32 mouse cellular contexts compared by ENCODE assay signal in the genomic region with DNA sequence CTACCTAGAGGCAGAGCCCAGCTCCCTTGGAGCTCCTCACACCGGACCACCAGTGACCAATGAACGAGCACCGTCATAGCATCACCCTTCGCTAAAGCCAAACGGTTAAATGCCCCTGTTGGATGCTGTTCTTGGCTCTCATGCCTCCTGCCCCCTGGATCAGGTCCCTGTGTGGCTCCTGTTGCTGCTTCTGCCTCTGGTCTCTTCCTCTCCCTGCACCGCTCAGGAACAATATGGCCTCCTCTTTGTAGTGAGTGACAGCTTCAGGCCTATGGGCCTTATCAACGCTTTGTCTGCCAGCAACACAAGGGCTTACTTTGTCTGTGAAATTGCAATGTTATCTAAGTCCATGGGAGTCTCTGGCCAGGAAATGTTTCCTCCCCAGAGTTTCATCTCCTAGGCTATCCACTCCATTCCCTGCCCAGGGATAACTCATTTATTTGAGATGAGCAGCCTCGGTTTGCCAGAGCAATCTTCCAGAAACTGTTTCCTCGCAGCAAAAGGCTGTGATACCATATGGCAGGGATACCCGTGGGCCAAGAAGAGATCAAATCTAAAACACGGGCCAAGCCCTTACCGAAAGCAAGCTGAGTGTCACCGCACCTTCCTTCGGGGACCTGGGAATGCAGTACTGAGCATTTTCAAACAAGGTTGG. TPM values are rescaled to one million over a fixed set of nuclear protein-coding genes. Genes with fewer than 3 reads are reported as not detected.
DNase-seq lines count a peak whose midpoint lies in the region; ATAC-seq lines count a peak whose summit lies in the region.
"Had no signal": no experiment of that assay in that cellular context is flagged by ENCODE, and none has a peak within 500 bp of the region (broad histone marks: within the 10 kb centered on the region; RNA-seq: fewer than 3 reads in every experiment).

No protein-coding gene starts in this region.

- H3K9me3 ChIP-seq in forebrain, embryonic 14.5 days (replicated peaks; ENCODE audit: control insufficient read depth, low read length): no peaks in the 10 kb centered on the region
- no peaks in the 10 kb centered on the region for H3K9me3 ChIP-seq in forebrain, embryonic 13.5 days (replicated peaks)
- H3K9me3 ChIP-seq: embryonic facial prominence, embryonic 10.5 days; embryonic facial prominence, embryonic 15.5 days; forebrain, embryonic 12.5 days; G1E; heart, embryonic 13.5 days; limb, embryonic 10.5 days; limb, embryonic 15.5 days; liver, embryonic 13.5 days; midbrain, embryonic 12.5 days; neural tube, embryonic 12.5 days had no signal

- intact Hi-C loops in left cerebral cortex, postnatal 4 days (cut with DNase I): no loop called here
- intact Hi-C loops in left cerebral cortex, postnatal 36 days (cut with DNase I): no loop called here

- no peak overlapping the region for H3K4me2 ChIP-seq in forebrain, embryonic 14.5 days (ENCODE audit: low read length)
- H3K4me2 ChIP-seq in forebrain, embryonic 13.5 days: no peak overlapping the region
- H3K4me2 ChIP-seq: embryonic facial prominence, embryonic 15.5 days; forebrain, embryonic 12.5 days; heart, embryonic 13.5 days; limb, embryonic 15.5 days; liver, embryonic 13.5 days; midbrain, embryonic 12.5 days; neural tube, embryonic 12.5 days had no signal

- H3K27ac ChIP-seq in forebrain, embryonic 14.5 days (ENCODE audit: low read depth, low read length): no peak overlapping the region; the same call in 1 of the 2 replicates
- no peak overlapping the region for H3K27ac ChIP-seq in forebrain, embryonic 13.5 days
- H3K27ac ChIP-seq: embryonic facial prominence, embryonic 10.5 days; embryonic facial prominence, embryonic 15.5 days; forebrain, embryonic 12.5 days; gastrocnemius, adult 2 months; heart, embryonic 13.5 days; kidney, postnatal 0 days; left cerebral cortex, adult 2 months; limb, embryonic 10.5 days; limb, embryonic 15.5 days; liver, embryonic 13.5 days; midbrain, embryonic 12.5 days; neural tube, embryonic 12.5 days had no signal

- peaks cover 3% of the 10 kb centered on the region; the same call in 1 of the 2 replicates for H3K4me1 ChIP-seq in forebrain, embryonic 14.5 days (ENCODE audit: control insufficient read depth, insufficient read depth, low read length)
- no peaks in the 10 kb centered on the region for H3K4me1 ChIP-seq in forebrain, embryonic 13.5 days
- H3K4me1 ChIP-seq: embryonic facial prominence, embryonic 15.5 days; heart, embryonic 13.5 days; limb, embryonic 15.5 days; liver, embryonic 13.5 days; megakaryocyte, embryonic 14.5 days; midbrain, embryonic 12.5 days; neural tube, embryonic 12.5 days had no signal

- no peak overlapping the region for H3K4me3 ChIP-seq in forebrain, embryonic 14.5 days (ENCODE audit: low read depth, low read length)
- no peak overlapping the region for H3K4me3 ChIP-seq in forebrain, embryonic 13.5 days
- H3K4me3 ChIP-seq: embryonic facial prominence, embryonic 10.5 days; embryonic facial prominence, embryonic 15.5 days; forebrain, embryonic 12.5 days; gastrocnemius, adult 2 months; heart, embryonic 13.5 days; left cerebral cortex, adult 2 months; limb, embryonic 10.5 days; limb, embryonic 15.5 days; liver, embryonic 13.5 days; megakaryocyte, embryonic 14.5 days; midbrain, embryonic 12.5 days; myocyte; neural tube, embryonic 12.5 days had no signal

- no peak for ATAC-seq in forebrain, embryonic 14.5 days
- ATAC-seq in forebrain, embryonic 13.5 days: no peak
- ATAC-seq: intestine, embryonic 16.5 days; lung, postnatal 0 days had no signal

- 85% methylated on average over 14 of the region's 14 CpGs for WGBS in forebrain, embryonic 14.5 days
- 87% methylated on average over 14 of the region's 14 CpGs for WGBS in forebrain, embryonic 13.5 days

- no peaks in the 10 kb centered on the region for H3K27me3 ChIP-seq in forebrain, embryonic 14.5 days (replicated peaks; ENCODE audit: control insufficient read depth, insufficient read depth, low read length)
- H3K27me3 ChIP-seq in forebrain, embryonic 13.5 days: no peaks in the 10 kb centered on the region
- H3K27me3 ChIP-seq: embryonic facial prominence, embryonic 15.5 days; forebrain, embryonic 12.5 days; limb, embryonic 15.5 days; midbrain, embryonic 12.5 days; neural tube, embryonic 12.5 days had no signal

- H3K36me3 ChIP-seq in forebrain, embryonic 14.5 days (ENCODE audit: control insufficient read depth, insufficient read depth, low read length): no peaks in the 10 kb centered on the region
- H3K36me3 ChIP-seq in forebrain, embryonic 13.5 days (ENCODE audit: poor library complexity, severe bottlenecking): no peaks in the 10 kb centered on the region
- H3K36me3 ChIP-seq: embryonic facial prominence, embryonic 10.5 days; embryonic facial prominence, embryonic 15.5 days; forebrain, embryonic 12.5 days; heart, embryonic 13.5 days; limb, embryonic 10.5 days; limb, embryonic 15.5 days; liver, embryonic 13.5 days; midbrain, embryonic 12.5 days; neural tube, embryonic 12.5 days had no signal

- peak; percentile 24 for DNase-seq in forebrain, embryonic 14.5 days (ENCODE audit: low spot score)
- peak; percentile 42 for DNase-seq in left cerebral cortex, postnatal 4 days
- no peak for DNase-seq in left cerebral cortex, postnatal 36 days (ENCODE audit: low spot score in 2 of 2)
- DNase-seq in cerebellum, adult 9-10 months: peak; percentile 95
- DNase-seq in cerebellum, postnatal 36 days: peak; percentile 83 to 84
- DNase-seq in yolk sac, embryonic 10.5 days (ENCODE audit: low spot score): no peak
- no peak for DNase-seq in thymus, postnatal 36 days
- DNase-seq: adrenal gland, adult 8-10 months; gastrocnemius, adult 2 months; gastrocnemius, postnatal 36 days; heart, postnatal 10 days; kidney, adult 8-10 months; layer of hippocampus, adult 9-11 months; liver, embryonic 13.5 days; lung, adult 18-20 months; lung, postnatal 4 days had no signal

- H3K9ac ChIP-seq in forebrain, embryonic 14.5 days (ENCODE audit: low read length): no peak overlapping the region
- no peak overlapping the region for H3K9ac ChIP-seq in forebrain, embryonic 13.5 days
- H3K9ac ChIP-seq: embryonic facial prominence, embryonic 15.5 days; forebrain, embryonic 12.5 days; heart, embryonic 13.5 days; limb, embryonic 15.5 days; liver, embryonic 13.5 days; midbrain, embryonic 12.5 days; neural tube, embryonic 12.5 days had no signal

RNA-seq across cellular contexts. Expression of a gene that starts 25.5 kb away (rescaled TPM):
- polyA plus RNA-seq in forebrain, embryonic 14.5 days (2014; fragmentation: Nextera tagmentation; extraction: Ambion mirVana): 0.62 and 1.4 TPM in 2 replicates
- 0.61 and 0.65 TPM in 2 replicates for polyA plus RNA-seq in forebrain, embryonic 13.5 days (2015; fragmentation: Nextera tagmentation; extraction: Ambion mirVana)
- 10 to 100 TPM; 24.6 to 25.8 TPM for total RNA-seq in left cerebral cortex, postnatal 4 days (2021)
- 100 to 1,000 TPM in 1 of 2 experiments, 10 to 100 TPM in 1; 99.5 to 113 TPM for total RNA-seq in left cerebral cortex, postnatal 36 days (2021)
- total RNA-seq: gastrocnemius, postnatal 36 days had no signal
- polyA plus RNA-seq: myocyte had no signal

RNA-seq across cellular contexts. Expression of a gene that starts 58.7 kb away (rescaled TPM):
- polyA plus RNA-seq in forebrain, embryonic 14.5 days (2014; fragmentation: Nextera tagmentation; extraction: Ambion mirVana): 56.9 and 65.6 TPM in 2 replicates
- polyA plus RNA-seq in forebrain, embryonic 13.5 days (2015; fragmentation: Nextera tagmentation; extraction: Ambion mirVana): 62.4 and 65.2 TPM in 2 replicates
- total RNA-seq in left cerebral cortex, postnatal 4 days (2021): 10 to 100 TPM; 75.4 to 89.8 TPM
- total RNA-seq in left cerebral cortex, postnatal 36 days (2021): 100 to 1,000 TPM; 352 to 386 TPM

Comparison
In these comparisons a context has a peak if more than half of its experiments do, and no peak if none do; other contexts are left out.
1. DNase-seq: peak in forebrain, embryonic 14.5 days (single experiment), left cerebral cortex, postnatal 4 days (single experiment), cerebellum, adult 9-10 months (single experiment) and cerebellum, postnatal 36 days (2 of 2); none in left cerebral cortex, postnatal 36 days (0 of 2), yolk sac, embryonic 10.5 days (single experiment) and thymus, postnatal 36 days (0 of 2).